Mouse (Mus musculus) forebrain, embryonic 11.5 days (tissue): ENCODE measurements around the gene Olfr477. TPM values are rescaled to one million over a fixed set of nuclear protein-coding genes. Genes with fewer than 3 reads are reported as not detected.
"Not testable (repeated sequence)": the region's sequence is repeated elsewhere in the genome, so short reads cannot be mapped to it uniquely, and the experiment has no call there.

ENCODE experiments used
- ATAC-seq: fragments of 200-750 bp; cut with Nextera tagmentation; replicated peaks from 2 replicates; pipeline ENCODE4 v1.8.0; 2017; ENCODE audit warnings: moderate TSS enrichment; ENCODE audit not compliant: low FRiP score
- DNase-seq: peaks from one replicate; pipeline ENCODE4 v3.0.0-alpha.2; 2017; ENCODE audit warnings: low spot score
- H3K27ac ChIP-seq: fragments of 300-500 bp; sonication (generic); 2 replicates; pipeline ENCODE4 v1.5.1; 2014; ENCODE audit warnings: low read depth, low read length
- H3K27me3 ChIP-seq: fragments of 300-500 bp; sonication (generic); 2 replicates; pipeline ENCODE4 v1.6.1; 2014; ENCODE audit warnings: mild to moderate bottlenecking, low read length, mixed read lengths; ENCODE audit not compliant: control insufficient read depth, insufficient read depth
- H3K36me3 ChIP-seq: fragments of 300-500 bp; sonication (generic); 2 replicates; pipeline ENCODE4 v1.6.1; 2014; ENCODE audit warnings: mild to moderate bottlenecking, low read length, moderate library complexity, mixed read lengths; ENCODE audit not compliant: control insufficient read depth, insufficient read depth
- H3K4me1 ChIP-seq: fragments of 300-500 bp; sonication (generic); replicated peaks from 2 replicates; pipeline ENCODE4 v1.6.1; 2014; ENCODE audit warnings: low read length, mixed read lengths; ENCODE audit not compliant: control insufficient read depth, insufficient read depth
- H3K4me2 ChIP-seq: fragments of 300-500 bp; sonication (generic); 2 replicates; pipeline ENCODE4 v1.6.1; 2014; ENCODE audit warnings: low read depth, mild to moderate bottlenecking, low read length, moderate library complexity, mixed read lengths; ENCODE audit not compliant: severe bottlenecking
- H3K4me3 ChIP-seq: fragments of 300-500 bp; sonication (generic); 2 replicates; pipeline ENCODE4 v1.5.1; 2014; ENCODE audit warnings: low read depth, low read length
- H3K9ac ChIP-seq: fragments of 300-500 bp; sonication (generic); 2 replicates; pipeline ENCODE4 v1.6.1; 2014; ENCODE audit warnings: low read length
- H3K9me3 ChIP-seq: fragments of 300-500 bp; sonication (generic); 2 replicates; pipeline ENCODE4 v1.6.1; 2016; ENCODE audit warnings: low read length, mixed read lengths; ENCODE audit not compliant: control insufficient read depth
- WGBS: fragments of 180-500 bp; shearing (Covaris S2); extraction: QIAGEN DNeasy Blood & Tissue Kit; methylation state at CpG from one replicate; pipeline ENCODE4 v1.1.7; 2014; 5-methylcytosine and 5-hydroxymethylcytosine counted together
- polyA plus RNA-seq: library from polyadenylated mRNA; unstranded; fragments of >200 nt; fragmentation: Nextera tagmentation; extraction: Ambion mirVana; gene quantifications from 2 replicates; pipeline ENCODE4 v1.2.1, GENCODE M21; 2014

The Olfr477 gene
- not detected in 2 replicates for polyA plus RNA-seq

- Histone ChIP-seq H3K9me3 (no peaks in the 10 kb centered on the region), H3K4me3 (no peak within 1 kb of the TSS), H3K4me1 (no peaks in the 10 kb centered on the region), H3K27ac (no peak within 1 kb of the TSS), H3K9ac (no peak within 1 kb of the TSS), H3K36me3 (no peaks in the 10 kb centered on the region), H3K27me3 (no peaks in the 10 kb centered on the region), H3K4me2 (no peak within 1 kb of the TSS)
- ATAC-seq (no peak), DNase-seq (no peak)
- whole genome bisulfite sequencing = 80% methylated on average over 2 of the region's 2 CpGs
These were observed at the start of gene Olfr477 for GRCm38 (mm10) chr7:107986393-107986792. Olfr477 (plus strand) TSS chr7:107986693.

DNA sequence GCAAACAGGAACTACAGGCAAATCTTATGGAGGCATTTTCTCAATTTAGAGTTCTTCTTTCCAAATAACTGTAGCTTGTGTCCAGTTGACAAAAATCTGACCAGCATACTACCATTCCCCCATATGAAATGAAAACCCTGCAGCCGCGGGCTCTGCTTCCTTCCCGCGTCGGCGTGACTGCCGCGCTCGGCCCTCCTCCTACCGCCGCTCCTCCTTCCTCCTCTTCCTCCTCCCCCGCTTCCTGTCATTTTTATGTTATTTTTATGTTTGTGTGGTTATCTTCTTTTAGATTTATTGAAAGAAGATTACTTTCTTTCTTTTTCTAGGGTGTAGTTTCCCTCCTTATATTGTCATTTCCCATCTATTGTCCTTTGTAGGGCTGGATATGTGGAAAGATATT lies 34.0 kb upstream of the Olfr477 start:
- not testable (repeated sequence) for H3K9ac ChIP-seq, ATAC-seq, H3K36me3 ChIP-seq, H3K9me3 ChIP-seq, H3K4me2 ChIP-seq, H3K4me3 ChIP-seq, H3K27me3 ChIP-seq, H3K27ac ChIP-seq, DNase-seq, H3K4me1 ChIP-seq
- WGBS = 97% methylated on average over 12 of the region's 12 CpGs

DNA sequence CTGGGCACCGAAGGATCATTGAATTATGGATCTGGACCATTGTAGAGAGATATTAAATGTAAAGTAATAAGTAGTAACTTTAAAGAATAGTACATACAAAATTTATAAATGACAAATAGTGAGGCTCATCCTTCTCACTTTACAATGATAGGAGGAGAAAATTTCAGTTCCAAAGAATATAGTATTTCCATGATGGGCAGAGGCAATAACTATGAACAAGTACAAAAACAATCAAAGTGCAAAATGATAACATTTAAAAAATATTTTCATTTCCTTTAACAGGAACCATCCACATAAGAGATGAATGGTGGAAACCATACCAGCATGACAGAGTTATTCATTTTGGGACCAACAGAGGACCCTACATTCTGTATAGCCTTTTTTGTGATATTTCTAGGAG lies 32.1 kb upstream of the Olfr477 start, which contains the start of gene Olfr474:
Gene Olfr474, plus strand, starts transcription at position 301 of the 400 bp plus-strand sequence.
- Histone ChIP-seq H3K4me2 (no peak within 1 kb of the TSS), H3K9ac (no peak within 1 kb of the TSS), H3K9me3 (no peaks in the 10 kb centered on the region; the same call in 1 of the 2 replicates), H3K4me3 (no peak within 1 kb of the TSS), H3K27ac (no peak within 1 kb of the TSS), H3K36me3 (no peaks in the 10 kb centered on the region), H3K4me1 (no peaks in the 10 kb centered on the region), H3K27me3 (no peaks in the 10 kb centered on the region)
- DNase-seq (no peak), ATAC-seq (no peak)
- WGBS = 79% methylated on average over 1 of the region's 1 CpGs

DNA sequence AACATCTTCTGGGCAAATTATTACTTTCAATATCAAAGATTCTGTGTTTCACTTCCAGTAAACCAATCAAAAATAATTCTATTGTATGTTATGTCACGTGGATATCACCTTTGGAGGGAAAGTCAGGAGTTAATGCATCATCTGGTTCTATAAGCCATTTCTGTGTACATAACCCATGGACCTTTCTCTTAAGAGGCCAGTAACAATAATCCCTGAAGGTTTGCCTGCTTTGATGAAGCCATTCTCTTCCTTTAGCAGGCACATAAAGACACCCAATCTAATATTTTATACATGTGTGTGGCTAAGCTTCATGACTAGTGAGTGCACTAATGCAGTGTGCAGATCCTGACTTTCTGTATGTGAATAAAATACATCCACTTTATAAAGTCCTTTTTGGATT lies 22.0 kb upstream of the Olfr477 start, which contains the start of gene Olfr476:
Gene Olfr476, plus strand, starts transcription at position 301 of the 400 bp plus-strand sequence.
- 62% methylated on average over 1 of the region's 1 CpGs for WGBS
- Histone ChIP-seq H3K4me1 (no peaks in the 10 kb centered on the region), H3K4me3 (no peak within 1 kb of the TSS), H3K9ac (no peak within 1 kb of the TSS), H3K36me3 (no peaks in the 10 kb centered on the region), H3K9me3 (no peaks in the 10 kb centered on the region), H3K4me2 (no peak within 1 kb of the TSS), H3K27ac (no peak within 1 kb of the TSS), H3K27me3 (no peaks in the 10 kb centered on the region)
- ATAC-seq = no peak
- no peak for DNase-seq

DNA sequence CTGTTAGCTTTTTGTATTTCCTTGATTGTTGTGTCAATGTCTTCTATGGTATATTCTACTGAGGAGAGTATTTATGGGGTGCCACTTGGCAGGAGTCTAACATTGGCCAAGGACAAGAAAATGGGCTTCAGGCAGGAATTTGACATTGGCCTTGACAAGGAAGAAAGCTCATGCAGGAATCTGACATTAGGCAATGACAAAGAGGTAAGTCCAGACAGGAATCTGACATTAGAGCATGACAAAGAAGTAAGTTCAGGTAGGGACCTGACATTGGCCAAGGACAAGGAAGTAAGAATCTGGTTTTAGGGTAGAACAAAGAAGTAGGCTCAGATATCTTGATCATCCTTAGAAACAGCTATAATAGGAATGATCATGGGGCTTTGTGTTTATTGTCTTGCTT lies 27.8 kb downstream of the Olfr477 start:
- H3K4me2 ChIP-seq, H3K36me3 ChIP-seq, H3K27me3 ChIP-seq, H3K9ac ChIP-seq, ATAC-seq, H3K9me3 ChIP-seq, DNase-seq, H3K4me3 ChIP-seq, H3K4me1 ChIP-seq, H3K27ac ChIP-seq: not testable (repeated sequence)

DNA sequence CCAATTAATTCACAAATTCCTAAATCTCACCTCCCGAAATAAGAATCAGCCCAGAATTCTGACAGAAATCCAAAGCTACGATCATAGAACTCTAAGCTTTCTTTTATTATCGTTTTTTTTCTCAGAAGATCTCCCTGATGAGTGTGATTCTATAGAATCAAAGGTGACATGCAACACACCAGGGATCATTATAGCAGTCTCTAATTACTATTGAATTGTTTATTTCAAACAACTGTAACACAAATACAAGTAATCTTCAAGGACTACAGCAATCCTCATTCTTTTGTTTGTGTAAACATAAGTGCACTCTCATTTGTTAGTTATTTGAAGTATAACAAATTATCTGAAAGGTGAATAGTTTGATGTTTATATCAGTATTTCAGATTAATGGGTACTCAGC lies 47.4 kb downstream of the Olfr477 start, which contains the start of gene Olfr478:
Gene Olfr478, minus strand, starts transcription at position 101 of the 400 bp plus-strand sequence.
- H3K9ac ChIP-seq = no peak within 1 kb of the TSS
- no peak for ATAC-seq
- 86% methylated on average over 3 of the region's 3 CpGs for WGBS
- DNase-seq = no peak
- no peaks in the 10 kb centered on the region for H3K36me3 ChIP-seq
- no peaks in the 10 kb centered on the region for H3K4me1 ChIP-seq
- no peak within 1 kb of the TSS for H3K4me2 ChIP-seq
- no peak within 1 kb of the TSS for H3K27ac ChIP-seq
- no peaks in the 10 kb centered on the region for H3K9me3 ChIP-seq
- no peaks in the 10 kb centered on the region for H3K27me3 ChIP-seq
- H3K4me3 ChIP-seq = no peak within 1 kb of the TSS

Other genes starting within 250 kb of the Olfr477 start
- gene Cyb5r2, start 228.7 kb upstream of the Olfr477 start, polyA plus RNA-seq = 0.11 TPM in 1 of 2 replicates, not detected in the other
- gene Ovch2, start 185.5 kb upstream of the Olfr477 start, polyA plus RNA-seq = not detected in 2 replicates
- not detected in 2 replicates for gene Olfr467, start 174.4 kb upstream of the Olfr477 start, polyA plus RNA-seq
- not detected in 2 replicates for gene Olfr469, start 161.2 kb upstream of the Olfr477 start, polyA plus RNA-seq
- gene Olfr470, start 139.2 kb upstream of the Olfr477 start, polyA plus RNA-seq = not detected in 2 replicates
- gene Olfr472, start 88.8 kb upstream of the Olfr477 start, polyA plus RNA-seq = not detected in 2 replicates
- not detected in 2 replicates for gene Olfr473, start 56.2 kb upstream of the Olfr477 start, polyA plus RNA-seq
- not detected in 2 replicates for gene Olfr474, start 32.0 kb upstream of the Olfr477 start, polyA plus RNA-seq
- gene Olfr476, start 21.9 kb upstream of the Olfr477 start, polyA plus RNA-seq = not detected in 2 replicates
- not detected in 2 replicates for gene Olfr478, start 47.3 kb downstream of the Olfr477 start, polyA plus RNA-seq
- gene Olfr479, start 64.0 kb downstream of the Olfr477 start, polyA plus RNA-seq = not detected in 2 replicates
- not detected in 2 replicates for gene Olfr480, start 80.7 kb downstream of the Olfr477 start, polyA plus RNA-seq
- gene Olfr481, start 93.2 kb downstream of the Olfr477 start, polyA plus RNA-seq = not detected in 2 replicates
- gene Olfr482, start 110.9 kb downstream of the Olfr477 start, polyA plus RNA-seq = not detected in 2 replicates
- gene Olfr483, start 114.2 kb downstream of the Olfr477 start, polyA plus RNA-seq = not detected in 2 replicates
- gene Olfr484, start 140.8 kb downstream of the Olfr477 start, polyA plus RNA-seq = not detected in 2 replicates
- not detected in 2 replicates for gene Olfr485, start 173.2 kb downstream of the Olfr477 start, polyA plus RNA-seq
- gene Olfr486, start 186.0 kb downstream of the Olfr477 start, polyA plus RNA-seq = not detected in 2 replicates
- not detected in 2 replicates for gene Olfr487, start 227.9 kb downstream of the Olfr477 start, polyA plus RNA-seq